Mouse (Mus musculus) left cerebral cortex, adult 2 months (tissue): ENCODE measurements around the gene Casp8ap2. TPM values are rescaled to one million over a fixed set of nuclear protein-coding genes. Genes with fewer than 3 reads are reported as not detected.
A peak's percentile ranks its signal among the peaks of the same experiment; 100 is the strongest.

Experiments
- DNase-seq, 2 experiments: peaks; one replicate each; pipeline ENCODE4 v3.0.0; 2021 to 2022; ENCODE audit warnings: low spot score in 2 of 2, mixed read lengths in 1 of 2; ENCODE audit errors: extremely low spot score in 1 of 2
- H3K27ac ChIP-seq: fragments of 200-600 bp; 2 replicates; pipeline ENCODE4 v1.8.1; 2022
- H3K4me3 ChIP-seq: fragments of 200-600 bp; 2 replicates; pipeline ENCODE4 v1.8.1; 2022
- CTCF ChIP-seq: fragments of 200-600 bp; IDR thresholded peaks from 2 replicates; pipeline ENCODE4 v1.8.1; 2022; ENCODE audit warnings: antibody characterized with exemption, mild to moderate bottlenecking, moderate library complexity
- intact Hi-C: fragments of 180-260 bp; cut with DNase I; formaldehyde crosslinking; loops from one replicate; pipeline ENCODE4 v1.15.1; 2025
- total RNA-seq, 2 experiments: library from RNA; stranded (reverse); gene quantifications; 2 replicates each; pipeline ENCODE4 v1.2.3; 2021

Casp8ap2 gene
- total RNA-seq, 2 experiments from 2014 or later, result 9.0 to 10.8 TPM

- intact Hi-C loops, result no loop called here
These were observed 58.8 kb downstream of the Casp8ap2 start for GRCm38 (mm10) chr4:32674025-32674424.

GRCm38 (mm10) chr4:32677471-32677870, 62.2 kb downstream of the Casp8ap2 start:
- intact Hi-C loops, result no loop called here
- Histone ChIP-seq H3K27ac (no peak overlapping the region), H3K4me3 (no peak overlapping the region)
- DNase-seq, result no peak
- TF ChIP-seq CTCF, result no peak

More at GRCm38 (mm10) chr4:32674025-32674424, 58.8 kb downstream of the Casp8ap2 start:
- no peak for DNase-seq
- TF ChIP-seq CTCF, result no peak
- Histone ChIP-seq H3K4me3 (no peak overlapping the region), H3K27ac (no peak overlapping the region)

- DNase-seq, result no peak
- H3K27ac ChIP-seq, result no peak overlapping the region
- peak; percentile 14; the same call in 1 of the 2 replicates for TF ChIP-seq CTCF
- intact Hi-C loops, result no loop called here
- no peak overlapping the region for H3K4me3 ChIP-seq
These were observed 65.6 kb downstream of the Casp8ap2 start for GRCm38 (mm10) chr4:32680843-32681242.

GRCm38 (mm10) chr4:32682471-32682870, 67.2 kb downstream of the Casp8ap2 start:
- TF ChIP-seq CTCF, result no peak
- Histone ChIP-seq H3K4me3 (no peak overlapping the region), H3K27ac (no peak overlapping the region)
- intact Hi-C loops, result no loop called here
- DNase-seq, result no peak

- no peak for TF ChIP-seq CTCF
- H3K4me3 ChIP-seq, result no peak overlapping the region
- no peak overlapping the region for H3K27ac ChIP-seq
- no peak for DNase-seq
- intact Hi-C loops, result no loop called here
These were observed 67.9 kb downstream of the Casp8ap2 start for GRCm38 (mm10) chr4:32683061-32683582.

Other genes with a start within 250 kb of the Casp8ap2 start
- gene Gja10, start 12.7 kb upstream of the Casp8ap2 start, total RNA-seq, result not detected
- gene Mdn1, start 41.7 kb downstream of the Casp8ap2 start, total RNA-seq, result 10 to 100 TPM; 43.6 to 44.3 TPM
- 10 to 100 TPM; 31.7 to 31.8 TPM for gene Lyrm2, start 184.8 kb downstream of the Casp8ap2 start, total RNA-seq